Mouse (Mus musculus) ES-E14 (cell line): ENCODE results near the gene Map3k14.

Experiments used
- HCFC1 ChIP-seq: IDR thresholded peaks from 2 replicates; pipeline ENCODE4 v1.6.1; 2012; ENCODE audit warnings: low read length, inconsistent platforms, borderline replicate concordance; ENCODE audit not compliant: insufficient read depth
- MAFK ChIP-seq: IDR thresholded peaks from 2 replicates; pipeline ENCODE4 v1.6.1; 2014; ENCODE audit warnings: mild to moderate bottlenecking, low read depth, low read length, inconsistent platforms; ENCODE audit not compliant: insufficient read depth
- ZC3H11A ChIP-seq: IDR thresholded peaks from 2 replicates; pipeline ENCODE4 v1.6.1; 2012; ENCODE audit warnings: low read depth, mild to moderate bottlenecking, inconsistent platforms, low read length, borderline replicate concordance
- ZNF384 ChIP-seq: IDR thresholded peaks from 2 replicates; pipeline ENCODE4 v1.6.1; 2012; ENCODE audit warnings: low read depth, low read length, inconsistent platforms

GRCm38 (mm10) chr11:103231367-103231766, 35.9 kb downstream of the Map3k14 start:
- TF ChIP-seq ZNF384 (no peak), MAFK (no peak), ZC3H11A (no peak), HCFC1 (no peak)
